Mouse (Mus musculus) MN1 (cell line): ENCODE measurements at regions not wholly inside any gene's neighbourhood (a gene's known extent, or its start where the extent isn't known, plus 50 kb on each side); places are given as distances from the start of the nearest gene placed in this dataset.

Experiments
- DNase-seq: peaks from one replicate; pipeline ENCODE4 v3.0.0-alpha.2; 2016; ENCODE audit warnings: low spot score

DNA sequence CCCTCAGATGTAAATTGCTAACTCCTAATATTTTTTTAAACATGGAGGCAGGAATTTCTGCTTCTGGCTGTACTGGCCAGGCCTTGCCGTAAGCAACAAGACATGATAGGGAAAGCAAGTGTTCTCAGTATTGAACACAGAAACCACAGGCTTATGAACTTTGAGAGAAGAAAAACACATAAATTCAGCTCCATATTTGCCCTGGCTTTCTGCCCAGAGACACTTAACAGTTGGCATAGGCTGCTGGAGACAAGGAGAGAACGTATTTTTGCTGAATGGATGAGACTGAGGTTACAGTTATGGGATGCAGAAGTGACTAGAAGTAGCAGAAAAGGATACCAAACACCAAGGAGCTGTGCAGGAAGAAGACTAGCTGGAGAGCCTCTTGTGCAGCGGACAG is 258.7 kb upstream of the Rbms1 start:
- DNase-seq = peak; percentile 58

DNA sequence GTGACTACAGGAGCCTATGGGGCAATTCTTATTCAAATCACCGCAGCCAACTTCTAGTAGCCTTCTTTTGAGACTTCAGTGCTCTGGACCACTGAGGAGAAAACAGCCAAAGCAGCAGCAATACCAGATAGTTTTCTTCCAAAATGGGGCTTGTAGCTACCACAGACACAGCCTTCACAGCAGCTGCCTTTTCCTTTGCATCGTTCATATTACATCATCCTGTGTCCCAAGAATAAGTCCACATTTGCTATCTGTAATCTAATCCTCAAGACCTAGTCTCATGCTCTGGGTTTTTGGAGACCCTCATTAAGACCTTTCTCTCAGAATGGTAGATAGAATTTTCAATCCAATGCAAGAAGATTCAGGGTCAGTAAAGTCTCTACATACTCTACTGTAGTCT is 258.2 kb upstream of the Rbms1 start:
- DNase-seq = no peak

DNA sequence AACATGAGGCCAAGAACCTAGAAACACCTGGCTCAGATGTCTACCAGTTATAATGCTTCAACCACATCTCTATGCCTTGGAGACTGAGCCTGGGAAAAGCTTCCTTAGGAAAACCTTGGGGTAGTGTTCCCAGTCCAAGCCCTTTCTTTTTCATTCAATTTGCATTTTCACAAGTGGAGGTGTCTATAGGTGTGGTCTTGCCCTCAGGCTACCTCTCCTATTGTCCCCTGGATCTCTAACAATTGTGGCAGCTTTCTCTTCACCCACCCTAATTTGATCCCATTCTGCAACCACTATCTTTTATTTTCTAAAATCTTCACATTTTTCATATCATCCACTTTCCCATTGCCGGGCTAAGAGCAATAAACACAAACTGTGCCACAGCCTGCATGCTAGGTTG is 251.0 kb upstream of the Rbms1 start:
- DNase-seq = no peak

- DNase-seq = no peak
Observed at GRCm38 (mm10) chr2:61201387-61201786, 238.4 kb upstream of the Rbms1 start.

DNA sequence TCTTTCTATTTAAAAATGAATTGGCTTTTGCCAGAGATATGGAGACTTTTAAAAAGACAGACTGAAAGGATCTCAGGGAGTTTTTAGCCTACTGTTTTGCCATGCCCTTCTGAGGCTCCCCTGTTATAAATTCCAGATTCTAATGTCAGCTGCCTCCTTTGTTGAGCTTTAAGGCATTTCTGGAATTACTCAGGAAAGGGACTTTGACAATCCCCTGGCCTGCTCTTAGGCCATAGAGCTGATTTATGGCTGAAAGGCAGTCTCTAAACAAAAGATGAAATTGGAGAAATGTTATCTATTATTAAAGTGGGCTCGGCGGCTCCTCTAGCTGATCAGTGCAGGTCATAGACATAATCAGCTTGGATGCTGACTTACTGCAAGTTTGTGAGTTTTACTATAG is 231.0 kb upstream of the Rbms1 start:
- no peak for DNase-seq

DNA sequence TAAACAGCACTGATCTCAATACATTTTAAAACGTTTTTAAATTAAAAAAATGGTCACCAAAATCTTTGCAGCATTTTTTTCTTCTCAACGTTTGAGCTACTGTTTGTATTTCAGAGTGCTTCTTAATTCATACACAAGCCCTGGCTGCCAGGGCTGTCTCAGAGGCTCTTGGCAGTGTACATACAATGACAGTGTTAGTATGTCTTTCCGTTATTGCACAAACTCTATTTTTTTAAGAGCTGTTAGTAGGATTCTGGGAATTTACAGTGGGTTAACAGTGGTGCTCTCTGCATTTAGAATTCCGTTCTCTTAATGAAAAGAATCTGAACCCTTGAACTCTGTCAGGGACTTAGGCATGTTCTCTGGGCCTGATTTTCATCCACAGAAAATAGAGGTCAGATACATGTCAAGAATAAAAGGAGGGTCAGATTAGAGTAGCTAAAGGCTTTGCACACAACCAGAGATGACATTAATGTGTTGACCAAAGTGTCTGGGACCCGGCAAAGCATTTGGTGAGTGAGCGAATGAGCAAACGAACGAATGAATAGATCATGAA is 219.5 kb upstream of the Rbms1 start:
- DNase-seq = no peak

DNA sequence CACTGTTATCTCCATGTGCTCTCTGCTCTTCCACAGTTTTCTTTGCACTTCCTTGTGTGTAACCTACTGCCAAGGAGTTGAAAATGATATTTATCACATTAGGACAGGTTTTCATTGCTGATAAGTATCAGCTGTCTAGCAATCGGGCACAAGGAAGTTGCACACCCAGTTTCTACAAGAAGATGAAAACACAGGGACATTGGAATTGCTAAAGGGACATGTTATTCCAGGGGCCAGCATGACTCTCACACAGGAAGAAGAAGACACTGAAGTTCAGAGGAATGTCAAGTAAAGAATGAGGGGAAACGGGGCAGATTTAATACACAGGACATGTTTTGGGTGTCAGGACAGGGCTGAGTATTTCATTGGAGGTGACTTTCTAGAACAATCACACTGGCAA is 214.8 kb upstream of the Rbms1 start:
- DNase-seq = no peak

DNA sequence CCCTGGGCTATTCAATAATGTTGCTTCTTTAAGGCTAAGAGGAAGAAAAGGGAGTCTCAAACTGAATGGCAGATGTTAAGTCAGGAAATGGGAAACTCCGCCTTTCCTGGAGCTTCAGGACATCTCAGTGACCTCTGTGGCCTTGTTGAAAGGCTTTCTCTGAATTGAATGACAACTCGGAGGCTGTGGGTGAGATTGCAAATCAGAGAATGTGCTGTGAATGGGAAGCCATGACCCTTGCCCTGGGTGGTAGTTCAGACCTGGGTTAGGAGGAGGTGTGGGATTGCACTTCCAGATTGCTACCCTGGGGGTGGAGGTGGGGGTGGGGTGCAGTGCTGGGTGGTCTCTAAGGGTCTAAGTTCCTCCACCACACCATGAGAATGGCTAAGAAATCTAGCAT is 213.8 kb upstream of the Rbms1 start:
- DNase-seq = no peak

DNA sequence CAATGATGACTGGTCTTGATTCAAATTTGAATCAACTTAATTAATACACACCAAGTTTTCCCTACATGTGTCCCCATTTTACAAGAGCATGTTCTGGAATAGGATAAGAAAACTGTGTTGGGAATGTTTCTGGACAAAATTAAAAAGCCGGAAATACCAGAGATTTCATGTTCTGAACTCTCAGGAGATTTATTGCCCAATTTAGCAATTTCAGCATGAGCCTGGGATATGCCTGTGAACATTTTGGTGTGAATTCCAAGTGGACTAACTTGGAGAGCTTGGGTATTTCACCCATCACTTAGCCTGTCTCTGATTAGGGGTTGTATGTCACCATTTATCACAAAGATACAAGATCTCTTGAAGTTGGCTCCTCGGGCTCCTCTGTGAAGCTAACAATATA is 210.6 kb upstream of the Rbms1 start:
- DNase-seq = no peak

- no peak for DNase-seq
Observed at GRCm38 (mm10) chr2:61161336-61161735, 198.3 kb upstream of the Rbms1 start.

- no peak for DNase-seq
Observed at GRCm38 (mm10) chr2:61159761-61160160, 196.8 kb upstream of the Rbms1 start.

GRCm38 (mm10) chr2:61138998-61139631 is 176.1 kb upstream of the Rbms1 start:
- peak; percentile 83 for DNase-seq

- peak; percentile 49 for DNase-seq
Observed at GRCm38 (mm10) chr2:61138625-61138997, 175.6 kb upstream of the Rbms1 start.

- DNase-seq = no peak
Observed at GRCm38 (mm10) chr2:61137378-61137777, 174.4 kb upstream of the Rbms1 start.

- DNase-seq = peak; percentile 29
Observed at GRCm38 (mm10) chr2:61136926-61137325, 173.9 kb upstream of the Rbms1 start.

DNA sequence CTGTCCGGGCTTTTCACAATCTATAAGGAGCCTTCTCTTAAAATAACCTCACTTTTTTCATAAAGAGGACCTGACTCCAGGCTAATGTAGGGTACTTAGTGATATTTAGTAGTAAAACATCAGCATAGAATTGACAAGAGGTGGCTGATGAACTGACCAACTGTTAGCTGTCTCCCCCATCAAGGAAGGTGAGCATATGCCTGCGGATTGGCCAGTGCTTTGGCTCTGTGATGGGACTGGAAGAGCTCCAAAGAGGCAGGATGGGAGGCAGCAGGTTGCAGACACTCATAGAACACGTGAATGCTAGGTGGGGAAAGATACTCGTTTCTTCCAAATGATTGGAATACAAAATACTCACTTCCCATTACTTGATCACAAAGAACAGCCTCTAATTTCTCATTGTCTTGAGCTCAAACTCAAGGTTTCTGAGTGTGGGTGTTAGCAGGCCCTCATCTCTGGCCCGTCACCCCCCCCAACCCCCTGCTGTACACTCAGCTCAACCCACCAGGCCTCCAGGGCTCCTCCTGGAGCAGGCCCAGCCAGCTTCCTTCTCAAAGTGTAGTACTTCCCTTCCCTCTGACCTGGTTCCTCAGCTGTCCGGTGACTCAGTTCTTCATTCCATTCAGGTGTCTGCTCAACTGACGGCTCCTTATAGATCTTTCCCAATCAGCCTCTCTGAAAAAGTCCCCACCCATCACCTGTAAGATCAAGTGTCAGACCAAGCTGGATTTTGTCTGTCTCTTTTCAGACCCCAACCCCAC is 160.2 kb upstream of the Rbms1 start:
- no peak for DNase-seq

DNA sequence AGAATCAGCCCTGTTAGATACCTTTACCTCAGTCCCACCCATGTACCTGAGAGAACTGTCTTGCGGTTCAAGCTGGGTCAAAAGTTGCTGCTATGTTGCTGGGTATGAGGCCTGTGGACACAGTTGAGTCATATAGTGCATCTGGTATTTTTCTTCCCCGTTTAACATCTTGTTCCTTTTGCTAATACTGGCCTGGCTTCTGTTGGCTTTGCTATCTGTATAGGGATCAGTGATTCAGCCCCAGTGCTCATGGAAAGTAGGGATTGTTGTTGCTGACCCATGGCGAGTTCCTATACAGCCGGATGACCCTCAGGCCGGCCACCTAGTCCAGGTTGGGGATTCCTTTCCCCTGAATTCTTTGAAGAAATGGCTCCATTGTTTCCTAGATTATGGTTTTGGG is 158.3 kb upstream of the Rbms1 start:
- DNase-seq = peak; percentile 83

GRCm38 (mm10) chr2:61114620-61115019 is 151.6 kb upstream of the Rbms1 start:
- no peak for DNase-seq

DNA sequence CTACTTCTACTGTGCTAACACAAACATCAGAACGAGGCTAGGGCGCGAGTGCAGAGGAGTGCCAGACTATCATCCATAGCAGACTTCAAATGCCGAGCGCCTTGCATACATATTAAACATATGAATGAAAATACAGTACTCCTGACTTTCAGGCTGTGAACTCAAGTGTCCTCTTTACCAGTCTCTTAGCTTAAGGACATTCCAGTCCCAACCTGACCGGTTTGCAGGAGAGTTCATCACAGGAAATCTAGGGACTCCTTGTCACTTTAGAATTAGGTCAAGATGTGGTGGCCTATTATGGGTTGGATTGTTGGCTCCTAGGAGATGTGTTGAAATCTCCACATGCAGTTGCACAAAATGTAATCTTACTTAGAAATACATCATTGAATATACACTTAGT is 150.9 kb upstream of the Rbms1 start:
- DNase-seq = no peak

- no peak for DNase-seq
Observed at GRCm38 (mm10) chr2:61110591-61110990, 147.6 kb upstream of the Rbms1 start.

DNA sequence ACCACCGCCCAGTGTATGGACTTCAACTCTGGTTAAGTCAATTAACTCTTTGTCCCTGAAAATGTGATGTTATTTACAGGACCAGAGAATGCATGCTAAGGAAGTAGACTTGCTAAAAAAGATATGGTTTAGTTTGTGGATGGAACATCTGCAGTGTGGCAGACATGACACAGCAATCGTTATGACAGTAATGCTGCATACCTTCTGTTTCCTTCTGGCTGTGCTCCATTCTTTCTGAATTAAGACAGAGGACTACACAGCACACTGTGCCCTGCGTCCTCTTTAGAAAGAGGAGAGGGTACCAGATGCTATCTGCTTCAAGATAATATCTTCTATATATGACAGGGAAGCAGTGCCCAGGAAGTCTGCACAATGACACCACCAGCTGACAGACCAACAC is 146.6 kb upstream of the Rbms1 start:
- peak; percentile 28 for DNase-seq

DNA sequence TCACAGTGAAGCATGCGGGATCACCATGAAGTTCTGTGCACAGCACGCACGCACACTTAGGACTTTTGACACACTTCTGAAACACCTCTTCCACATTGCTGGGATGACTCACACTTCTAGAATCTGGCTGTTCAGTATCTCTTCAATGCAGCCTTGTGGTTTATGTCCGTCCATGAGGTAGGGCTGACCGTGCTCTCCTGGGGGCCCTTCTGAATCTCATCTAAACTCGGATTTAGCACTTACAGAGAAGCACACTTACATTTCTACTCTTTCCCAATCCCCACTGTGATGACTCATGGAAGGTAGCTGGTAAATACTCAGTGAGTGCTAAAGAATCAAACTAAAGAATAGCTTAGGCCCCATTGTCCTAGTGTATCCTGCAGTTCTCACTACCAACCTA is 142.2 kb upstream of the Rbms1 start:
- no peak for DNase-seq

DNA sequence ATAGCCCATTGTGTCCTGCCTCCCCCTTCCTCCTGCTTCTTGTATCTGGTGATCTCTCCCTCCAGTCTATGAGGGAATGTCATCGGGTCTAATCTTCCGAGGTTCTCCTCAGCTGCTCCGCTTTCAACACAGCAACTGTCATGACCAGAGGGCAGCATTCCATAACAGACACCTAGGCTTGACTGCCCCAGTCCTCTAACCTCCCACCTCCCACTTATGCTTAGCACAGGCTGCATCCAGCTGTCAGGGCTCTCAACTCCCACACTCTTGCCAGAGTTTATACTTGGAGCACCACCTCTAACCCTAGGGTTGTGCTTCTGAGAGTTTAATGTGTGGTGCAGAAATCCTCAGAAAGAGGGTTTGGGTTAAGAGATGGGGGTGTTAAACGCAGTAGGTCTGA is 137.9 kb upstream of the Rbms1 start:
- DNase-seq = no peak

DNA sequence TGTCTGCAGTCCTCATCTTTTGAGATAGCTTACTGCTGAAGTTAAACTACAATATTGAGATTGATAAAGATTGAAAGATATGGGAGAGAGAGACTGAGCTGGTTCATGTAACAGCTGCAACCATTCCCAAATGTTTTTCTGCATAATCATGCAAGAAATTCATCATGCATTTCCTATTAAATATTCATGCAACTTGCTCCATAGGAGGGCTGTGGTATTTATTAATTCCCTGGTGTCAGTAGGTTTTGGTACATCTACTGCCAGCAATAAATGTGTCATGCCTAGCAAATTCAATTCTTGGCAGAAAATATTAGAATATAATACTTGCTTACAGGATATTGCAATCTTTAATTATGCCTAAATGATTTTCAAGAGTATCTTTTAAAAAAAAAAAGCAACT is 125.5 kb upstream of the Rbms1 start:
- DNase-seq = no peak
